Mouse (Mus musculus): ENCODE measurements at regions not wholly inside any gene's neighbourhood (a gene's known extent, or its start where the extent isn't known, plus 50 kb on each side); places are given as distances from the start of the nearest gene placed in this dataset.

- no peak for ATAC-seq
- no peak for TF ChIP-seq CTCF (IDR thresholded peaks at IDR 0.05; ENCODE audit: low read depth)
- Histone ChIP-seq H3K4me2 (replicated peaks; ENCODE audit: low read depth) (no peak overlapping the region), H3K27ac (ENCODE audit: low read depth, low read length) (no peak overlapping the region), H3K9ac (ENCODE audit: low read depth, low read length) (no peak overlapping the region), H3K27me3 (replicated peaks; ENCODE audit: control insufficient read depth, insufficient read depth, low read length) (no peaks in the 10 kb centered on the region), H3K36me3 (ENCODE audit: control insufficient read depth, insufficient read depth) (no peaks in the 10 kb centered on the region), H3K9me3 (ENCODE audit: control insufficient read depth) (no peaks in the 10 kb centered on the region), H3K4me3 (ENCODE audit: low read depth, low read length) (no peak overlapping the region), H3K4me1 (replicated peaks; ENCODE audit: control insufficient read depth, insufficient read depth, low read length) (no peaks in the 10 kb centered on the region)
- 21% methylated on average over 5 of the region's 5 CpGs for WGBS
These were observed 181.8 kb upstream of the Gm10295 start for GRCm38 (mm10) chr7:71533109-71533508.

- 13% methylated on average over 6 of the region's 6 CpGs for WGBS
- H3K9ac ChIP-seq (ENCODE audit: low read depth, low read length) = no peak overlapping the region
- H3K4me3 ChIP-seq (ENCODE audit: low read depth, low read length) = no peak overlapping the region
- H3K27me3 ChIP-seq (replicated peaks; ENCODE audit: control insufficient read depth, insufficient read depth, low read length) = no peaks in the 10 kb centered on the region
- TF ChIP-seq CTCF (IDR thresholded peaks at IDR 0.05; ENCODE audit: low read depth) = no peak
- H3K4me2 ChIP-seq (replicated peaks; ENCODE audit: low read depth) = no peak overlapping the region
- no peak overlapping the region for H3K27ac ChIP-seq (ENCODE audit: low read depth, low read length)
- no peaks in the 10 kb centered on the region for H3K36me3 ChIP-seq (ENCODE audit: control insufficient read depth, insufficient read depth)
- H3K9me3 ChIP-seq (ENCODE audit: control insufficient read depth) = no peaks in the 10 kb centered on the region
- no peaks in the 10 kb centered on the region for H3K4me1 ChIP-seq (replicated peaks; ENCODE audit: control insufficient read depth, insufficient read depth, low read length)
- ATAC-seq = no peak
These were observed 180.2 kb upstream of the Gm10295 start for GRCm38 (mm10) chr7:71531496-71531895.

- Histone ChIP-seq H3K4me2 (replicated peaks; ENCODE audit: low read depth) (no peak overlapping the region), H3K4me3 (ENCODE audit: low read depth, low read length) (no peak overlapping the region), H3K36me3 (ENCODE audit: control insufficient read depth, insufficient read depth) (no peaks in the 10 kb centered on the region), H3K4me1 (replicated peaks; ENCODE audit: control insufficient read depth, insufficient read depth, low read length) (no peaks in the 10 kb centered on the region), H3K9me3 (ENCODE audit: control insufficient read depth) (no peaks in the 10 kb centered on the region), H3K27ac (ENCODE audit: low read depth, low read length) (no peak overlapping the region), H3K9ac (ENCODE audit: low read depth, low read length) (no peak overlapping the region), H3K27me3 (replicated peaks; ENCODE audit: control insufficient read depth, insufficient read depth, low read length) (no peaks in the 10 kb centered on the region)
- ATAC-seq = no peak
- TF ChIP-seq CTCF (IDR thresholded peaks at IDR 0.05; ENCODE audit: low read depth) = no peak
- 75% methylated on average over 4 of the region's 4 CpGs for WGBS
These were observed 179.6 kb upstream of the Gm10295 start for GRCm38 (mm10) chr7:71530922-71531321.

GRCm38 (mm10) chr7:71526152-71526551 lies 174.9 kb upstream of the Gm10295 start:
- TF ChIP-seq CTCF (IDR thresholded peaks at IDR 0.05; ENCODE audit: low read depth) = no peak
- H3K27me3 ChIP-seq (replicated peaks; ENCODE audit: control insufficient read depth, insufficient read depth, low read length) = no peaks in the 10 kb centered on the region
- no peak overlapping the region for H3K9ac ChIP-seq (ENCODE audit: low read depth, low read length)
- 65% methylated on average over 2 of the region's 2 CpGs for WGBS
- ATAC-seq = no peak
- no peak overlapping the region for H3K27ac ChIP-seq (ENCODE audit: low read depth, low read length)
- H3K4me1 ChIP-seq (replicated peaks; ENCODE audit: control insufficient read depth, insufficient read depth, low read length) = no peaks in the 10 kb centered on the region
- H3K4me2 ChIP-seq (replicated peaks; ENCODE audit: low read depth) = no peak overlapping the region
- H3K9me3 ChIP-seq (ENCODE audit: control insufficient read depth) = no peaks in the 10 kb centered on the region
- H3K4me3 ChIP-seq (ENCODE audit: low read depth, low read length) = no peak overlapping the region
- no peaks in the 10 kb centered on the region for H3K36me3 ChIP-seq (ENCODE audit: control insufficient read depth, insufficient read depth)

- Histone ChIP-seq H3K4me2 (replicated peaks; ENCODE audit: low read depth) (no peak overlapping the region), H3K9me3 (ENCODE audit: control insufficient read depth) (no peaks in the 10 kb centered on the region), H3K4me1 (replicated peaks; ENCODE audit: control insufficient read depth, insufficient read depth, low read length) (no peaks in the 10 kb centered on the region), H3K27me3 (replicated peaks; ENCODE audit: control insufficient read depth, insufficient read depth, low read length) (no peaks in the 10 kb centered on the region), H3K9ac (ENCODE audit: low read depth, low read length) (no peak overlapping the region), H3K4me3 (ENCODE audit: low read depth, low read length) (no peak overlapping the region), H3K36me3 (ENCODE audit: control insufficient read depth, insufficient read depth) (no peaks in the 10 kb centered on the region), H3K27ac (ENCODE audit: low read depth, low read length) (no peak overlapping the region)
- TF ChIP-seq CTCF (IDR thresholded peaks at IDR 0.05; ENCODE audit: low read depth) = no peak
- ATAC-seq = no peak
These were observed 173.4 kb upstream of the Gm10295 start for GRCm38 (mm10) chr7:71524577-71525126.

GRCm38 (mm10) chr7:71524119-71524518 lies 172.8 kb upstream of the Gm10295 start:
- 69% methylated on average over 2 of the region's 2 CpGs for WGBS
- no peak for TF ChIP-seq CTCF (IDR thresholded peaks at IDR 0.05; ENCODE audit: low read depth)
- no peaks in the 10 kb centered on the region for H3K27me3 ChIP-seq (replicated peaks; ENCODE audit: control insufficient read depth, insufficient read depth, low read length)
- H3K27ac ChIP-seq (ENCODE audit: low read depth, low read length) = no peak overlapping the region
- no peaks in the 10 kb centered on the region for H3K36me3 ChIP-seq (ENCODE audit: control insufficient read depth, insufficient read depth)
- no peak overlapping the region for H3K4me3 ChIP-seq (ENCODE audit: low read depth, low read length)
- no peak for ATAC-seq
- no peaks in the 10 kb centered on the region for H3K9me3 ChIP-seq (ENCODE audit: control insufficient read depth)
- H3K4me1 ChIP-seq (replicated peaks; ENCODE audit: control insufficient read depth, insufficient read depth, low read length) = no peaks in the 10 kb centered on the region
- H3K9ac ChIP-seq (ENCODE audit: low read depth, low read length) = no peak overlapping the region
- no peak overlapping the region for H3K4me2 ChIP-seq (replicated peaks; ENCODE audit: low read depth)

- H3K27ac ChIP-seq (ENCODE audit: low read depth, low read length) = no peak overlapping the region
- no peaks in the 10 kb centered on the region for H3K27me3 ChIP-seq (replicated peaks; ENCODE audit: control insufficient read depth, insufficient read depth, low read length)
- H3K4me3 ChIP-seq (ENCODE audit: low read depth, low read length) = no peak overlapping the region
- no peaks in the 10 kb centered on the region for H3K36me3 ChIP-seq (ENCODE audit: control insufficient read depth, insufficient read depth)
- no peak for ATAC-seq
- H3K9me3 ChIP-seq (ENCODE audit: control insufficient read depth) = no peaks in the 10 kb centered on the region
- H3K9ac ChIP-seq (ENCODE audit: low read depth, low read length) = no peak overlapping the region
- H3K4me2 ChIP-seq (replicated peaks; ENCODE audit: low read depth) = no peak overlapping the region
- WGBS = 74% methylated on average over 3 of the region's 3 CpGs
- H3K4me1 ChIP-seq (replicated peaks; ENCODE audit: control insufficient read depth, insufficient read depth, low read length) = no peaks in the 10 kb centered on the region
- no peak for TF ChIP-seq CTCF (IDR thresholded peaks at IDR 0.05; ENCODE audit: low read depth)
These were observed 156.1 kb upstream of the Gm10295 start for GRCm38 (mm10) chr7:71507379-71507778.
